Mouse (Mus musculus) erythroblast, embryonic 14.5 days (primary cell): ENCODE data around the gene Arhgef28.

ENCODE experiments used
- GATA1 ChIP-seq: IDR thresholded peaks from 2 replicates; pipeline ENCODE4 v1.6.1; 2012; ENCODE audit warnings: low read length, inconsistent platforms, mixed read lengths
- TAL1 ChIP-seq: IDR thresholded peaks from 3 replicates; pipeline ENCODE4 v1.6.1; 2012; ENCODE audit warnings: low read length, inconsistent platforms, mixed read lengths

DNA sequence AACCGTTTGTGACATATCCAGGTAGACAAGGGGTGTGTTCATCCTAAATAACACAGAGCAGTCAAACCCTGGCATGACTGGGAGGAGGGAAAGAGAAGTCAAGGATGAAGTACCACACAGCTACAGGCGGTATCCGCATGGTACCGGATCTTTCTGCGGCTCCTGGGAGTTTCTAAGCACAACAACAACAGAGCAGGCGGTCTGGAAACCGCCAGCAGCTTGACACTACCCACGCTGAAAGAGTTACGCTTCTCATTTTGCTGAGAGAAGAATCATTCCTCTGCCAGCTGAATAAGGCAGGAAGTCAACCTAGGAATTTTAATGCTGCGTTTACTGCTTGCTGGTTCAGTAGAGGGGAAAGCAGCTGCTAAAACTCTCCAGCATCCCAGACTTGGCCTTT lies 295.2 kb downstream of the Arhgef28 start:
- TF ChIP-seq TAL1, result no peak
- no peak for TF ChIP-seq GATA1
